Mouse (Mus musculus): ENCODE measurements around the gene Syncrip. TPM values are rescaled to one million over a fixed set of nuclear protein-coding genes. Genes with fewer than 3 reads are reported as not detected.
A peak's percentile ranks its signal among the peaks of the same experiment; 100 is the strongest.

The Syncrip gene
- polyA plus RNA-seq, 1 experiment from 2014 or later = 75.2 TPM

- Histone ChIP-seq H3K36me3 (ENCODE audit: control insufficient read depth, insufficient read depth, low read length) (no peaks in the 10 kb centered on the region), H3K9me3 (replicated peaks; ENCODE audit: control insufficient read depth, low read length, poor library complexity, severe bottlenecking) (no peaks in the 10 kb centered on the region), H3K4me2 (ENCODE audit: low read length) (no peak overlapping the region), H3K9ac (ENCODE audit: low read depth, low read length) (0 out of 2 replicates have a peak overlapping the region, but pooled peaks have one; percentile 3), H3K27ac (ENCODE audit: low read length) (no peak overlapping the region), H3K4me1 (ENCODE audit: control insufficient read depth, insufficient read depth, low read length) (peaks cover 21% of the 10 kb centered on the region), H3K4me3 (ENCODE audit: low read depth, low read length) (no peak overlapping the region), H3K27me3 (ENCODE audit: control insufficient read depth, insufficient read depth, low read depth, low read length) (no peaks in the 10 kb centered on the region)
- 22% methylated on average over 5 of the region's 5 CpGs for WGBS
- no peak for ATAC-seq
Measured at GRCm38 (mm10) chr9:88439991-88440390, 42.4 kb downstream of the Syncrip start.

GRCm38 (mm10) chr9:88439238-88439600 is 43.2 kb downstream of the Syncrip start:
- under 1% methylated on average over 17 of the region's 17 CpGs for WGBS

GRCm38 (mm10) chr9:88438555-88439237 is 43.7 kb downstream of the Syncrip start, which contains the start of gene Snx14:
Gene Snx14, minus strand, starts transcription at chr9:88438958.
- H3K36me3 ChIP-seq (ENCODE audit: control insufficient read depth, insufficient read depth, low read length) = no peaks in the 10 kb centered on the region
- H3K9ac ChIP-seq (ENCODE audit: low read depth, low read length) = peak within 1 kb of the TSS; percentile 89
- peak within 1 kb of the TSS; percentile 57 for H3K4me2 ChIP-seq (ENCODE audit: low read length)
- H3K9me3 ChIP-seq (replicated peaks; ENCODE audit: control insufficient read depth, low read length, poor library complexity, severe bottlenecking) = no peaks in the 10 kb centered on the region
- H3K27me3 ChIP-seq (ENCODE audit: control insufficient read depth, insufficient read depth, low read depth, low read length) = no peaks in the 10 kb centered on the region
- peak; percentile 98 for ATAC-seq
- peaks cover 21% of the 10 kb centered on the region for H3K4me1 ChIP-seq (ENCODE audit: control insufficient read depth, insufficient read depth, low read length)
- peak within 1 kb of the TSS; percentile 94 for H3K27ac ChIP-seq (ENCODE audit: low read length)
- under 1% methylated on average over 62 of the region's 62 CpGs for WGBS
- peak within 1 kb of the TSS; percentile 89 for H3K4me3 ChIP-seq (ENCODE audit: low read depth, low read length)

More at GRCm38 (mm10) chr9:88439238-88439600, 43.2 kb downstream of the Syncrip start:
- Histone ChIP-seq H3K9ac (ENCODE audit: low read depth, low read length) (peak overlapping the region; percentile 89), H3K9me3 (replicated peaks; ENCODE audit: control insufficient read depth, low read length, poor library complexity, severe bottlenecking) (no peaks in the 10 kb centered on the region), H3K4me1 (ENCODE audit: control insufficient read depth, insufficient read depth, low read length) (peaks cover 21% of the 10 kb centered on the region), H3K4me3 (ENCODE audit: low read depth, low read length) (peak overlapping the region; percentile 89), H3K36me3 (ENCODE audit: control insufficient read depth, insufficient read depth, low read length) (no peaks in the 10 kb centered on the region), H3K4me2 (ENCODE audit: low read length) (peak overlapping the region; percentile 57), H3K27ac (ENCODE audit: low read length) (peak overlapping the region; percentile 94), H3K27me3 (ENCODE audit: control insufficient read depth, insufficient read depth, low read depth, low read length) (no peaks in the 10 kb centered on the region)
- ATAC-seq = no peak; the same call in 1 of the 2 replicates

- 3% methylated on average over 15 of the region's 15 CpGs for WGBS
- Histone ChIP-seq H3K27me3 (ENCODE audit: control insufficient read depth, insufficient read depth, low read depth, low read length) (no peaks in the 10 kb centered on the region), H3K27ac (ENCODE audit: low read length) (peak overlapping the region; percentile 94), H3K4me3 (ENCODE audit: low read depth, low read length) (peak overlapping the region; percentile 89), H3K36me3 (ENCODE audit: control insufficient read depth, insufficient read depth, low read length) (no peaks in the 10 kb centered on the region), H3K4me1 (ENCODE audit: control insufficient read depth, insufficient read depth, low read length) (peaks cover 21% of the 10 kb centered on the region), H3K9me3 (replicated peaks; ENCODE audit: control insufficient read depth, low read length, poor library complexity, severe bottlenecking) (no peaks in the 10 kb centered on the region), H3K9ac (ENCODE audit: low read depth, low read length) (peak overlapping the region; percentile 89), H3K4me2 (ENCODE audit: low read length) (peak overlapping the region; percentile 57)
- peak; percentile 18 for ATAC-seq
Measured at GRCm38 (mm10) chr9:88438237-88438554, 44.2 kb downstream of the Syncrip start.

GRCm38 (mm10) chr9:88437342-88438236 is 44.8 kb downstream of the Syncrip start:
- H3K9ac ChIP-seq (ENCODE audit: low read depth, low read length) = peak overlapping the region; percentile 89
- no peaks in the 10 kb centered on the region for H3K36me3 ChIP-seq (ENCODE audit: control insufficient read depth, insufficient read depth, low read length)
- H3K4me3 ChIP-seq (ENCODE audit: low read depth, low read length) = peak overlapping the region; percentile 89
- peak overlapping the region; percentile 94 for H3K27ac ChIP-seq (ENCODE audit: low read length)
- no peak for ATAC-seq
- H3K27me3 ChIP-seq (ENCODE audit: control insufficient read depth, insufficient read depth, low read depth, low read length) = no peaks in the 10 kb centered on the region
- peak overlapping the region; percentile 57 for H3K4me2 ChIP-seq (ENCODE audit: low read length)
- WGBS = 57% methylated on average over 10 of the region's 10 CpGs
- H3K9me3 ChIP-seq (replicated peaks; ENCODE audit: control insufficient read depth, low read length, poor library complexity, severe bottlenecking) = no peaks in the 10 kb centered on the region
- peaks cover 21% of the 10 kb centered on the region for H3K4me1 ChIP-seq (ENCODE audit: control insufficient read depth, insufficient read depth, low read length)

GRCm38 (mm10) chr9:88424356-88424755 is 58.0 kb downstream of the Syncrip start:
- H3K4me1 ChIP-seq (ENCODE audit: control insufficient read depth, insufficient read depth, low read length) = no peaks in the 10 kb centered on the region
- H3K27me3 ChIP-seq (ENCODE audit: control insufficient read depth, insufficient read depth, low read depth, low read length) = no peaks in the 10 kb centered on the region
- H3K9me3 ChIP-seq (replicated peaks; ENCODE audit: control insufficient read depth, low read length, poor library complexity, severe bottlenecking) = no peaks in the 10 kb centered on the region
- H3K9ac ChIP-seq (ENCODE audit: low read depth, low read length) = no peak overlapping the region
- 95% methylated on average over 2 of the region's 2 CpGs for WGBS
- no peak overlapping the region for H3K4me3 ChIP-seq (ENCODE audit: low read depth, low read length)
- no peak for ATAC-seq
- no peak overlapping the region for H3K4me2 ChIP-seq (ENCODE audit: low read length)
- H3K36me3 ChIP-seq (ENCODE audit: control insufficient read depth, insufficient read depth, low read length) = no peaks in the 10 kb centered on the region
- no peak overlapping the region for H3K27ac ChIP-seq (ENCODE audit: low read length)

- Histone ChIP-seq H3K27me3 (ENCODE audit: control insufficient read depth, insufficient read depth, low read depth, low read length) (no peaks in the 10 kb centered on the region), H3K9ac (ENCODE audit: low read depth, low read length) (no peak overlapping the region), H3K9me3 (replicated peaks; ENCODE audit: control insufficient read depth, low read length, poor library complexity, severe bottlenecking) (no peaks in the 10 kb centered on the region), H3K4me3 (ENCODE audit: low read depth, low read length) (no peak overlapping the region), H3K4me1 (ENCODE audit: control insufficient read depth, insufficient read depth, low read length) (no peaks in the 10 kb centered on the region), H3K4me2 (ENCODE audit: low read length) (no peak overlapping the region), H3K27ac (ENCODE audit: low read length) (no peak overlapping the region), H3K36me3 (ENCODE audit: control insufficient read depth, insufficient read depth, low read length) (peaks cover 6% of the 10 kb centered on the region)
- 96% methylated on average over 4 of the region's 4 CpGs for WGBS
- no peak for ATAC-seq
Measured at GRCm38 (mm10) chr9:88422428-88422827, 59.9 kb downstream of the Syncrip start.

GRCm38 (mm10) chr9:88416752-88417151 is 65.6 kb downstream of the Syncrip start:
- WGBS = 65% methylated on average over 1 of the region's 1 CpGs
- no peak overlapping the region for H3K4me3 ChIP-seq (ENCODE audit: low read depth, low read length)
- ATAC-seq = no peak
- H3K9ac ChIP-seq (ENCODE audit: low read depth, low read length) = no peak overlapping the region
- no peak overlapping the region for H3K4me2 ChIP-seq (ENCODE audit: low read length)
- peaks cover 8% of the 10 kb centered on the region for H3K36me3 ChIP-seq (ENCODE audit: control insufficient read depth, insufficient read depth, low read length)
- no peak overlapping the region for H3K27ac ChIP-seq (ENCODE audit: low read length)
- no peaks in the 10 kb centered on the region for H3K4me1 ChIP-seq (ENCODE audit: control insufficient read depth, insufficient read depth, low read length)
- H3K9me3 ChIP-seq (replicated peaks; ENCODE audit: control insufficient read depth, low read length, poor library complexity, severe bottlenecking) = no peaks in the 10 kb centered on the region
- H3K27me3 ChIP-seq (ENCODE audit: control insufficient read depth, insufficient read depth, low read depth, low read length) = no peaks in the 10 kb centered on the region

GRCm38 (mm10) chr9:88409978-88410377 is 72.4 kb downstream of the Syncrip start:
- WGBS = 94% methylated on average over 2 of the region's 2 CpGs
- Histone ChIP-seq H3K36me3 (ENCODE audit: control insufficient read depth, insufficient read depth, low read length) (peaks cover 6% of the 10 kb centered on the region), H3K9ac (ENCODE audit: low read depth, low read length) (no peak overlapping the region)

More at GRCm38 (mm10) chr9:88409978-88410377, 72.4 kb downstream of the Syncrip start:
- H3K9me3 ChIP-seq (replicated peaks; ENCODE audit: control insufficient read depth, low read length, poor library complexity, severe bottlenecking) = no peaks in the 10 kb centered on the region
- no peak for ATAC-seq
- no peaks in the 10 kb centered on the region for H3K27me3 ChIP-seq (ENCODE audit: control insufficient read depth, insufficient read depth, low read depth, low read length)
- no peaks in the 10 kb centered on the region for H3K4me1 ChIP-seq (ENCODE audit: control insufficient read depth, insufficient read depth, low read length)
- no peak overlapping the region for H3K27ac ChIP-seq (ENCODE audit: low read length)
- H3K4me3 ChIP-seq (ENCODE audit: low read depth, low read length) = no peak overlapping the region
- no peak overlapping the region for H3K4me2 ChIP-seq (ENCODE audit: low read length)

Measured in midbrain, embryonic 16.5 days (tissue).